Mouse (Mus musculus) left cerebral cortex, postnatal 14 days (tissue): ENCODE data around the gene Irf7. TPM values are rescaled to one million over a fixed set of nuclear protein-coding genes. Genes with fewer than 3 reads are reported as not detected.

Experiments
- microRNA-seq, 2 experiments: library from miRNA; unstranded; fragments of <30 nt; microRNA quantifications; one replicate each; pipeline ENCODE4 v1.2.0; 2022
- total RNA-seq, 2 experiments: library from RNA; stranded (reverse); gene quantifications; 2 replicates each; pipeline ENCODE4 v1.2.3; 2021

Gene Irf7
- total RNA-seq, 2 experiments from 2014 or later, result 1.4 TPM; not detected in 1

Small RNAs within 50 kb of the gene (microRNA-seq; reads per million reads assigned to microRNA genes)
- gene Mir210, result 63.3 to 99.3 reads per million in 2 experiments

Other genes starting within 250 kb of the Irf7 start
- gene Ifitm6, start 248.6 kb downstream of the Irf7 start, total RNA-seq, result not detected
- not detected for gene Gm17387, start 237.3 kb downstream of the Irf7 start, total RNA-seq
- 10 to 100 TPM; 92.9 to 93.9 TPM for gene B4galnt4, start 205.4 kb downstream of the Irf7 start, total RNA-seq
- gene Pkp3, start 188.3 kb downstream of the Irf7 start, total RNA-seq, result under 1 TPM in 1 of 2 experiments, not detected in 1; 0.55 TPM
- gene Sigirr, start 165.9 kb downstream of the Irf7 start, total RNA-seq, result 1 to 10 TPM; 2.5 to 2.6 TPM
- gene Ano9, start 148.7 kb downstream of the Irf7 start, total RNA-seq, result not detected
- 10 to 100 TPM; 52.9 to 65.6 TPM for gene Ptdss2, start 144.1 kb downstream of the Irf7 start, total RNA-seq
- gene Rnh1, start 93.6 kb downstream of the Irf7 start, total RNA-seq, result 10 to 100 TPM; 25.8 to 25.9 TPM
- gene Hras, start 72.5 kb downstream of the Irf7 start, total RNA-seq, result 100 to 1,000 TPM; 249 to 272 TPM
- gene Lrrc56, start 72.3 kb downstream of the Irf7 start, total RNA-seq, result 1 to 10 TPM; 3.6 to 4.5 TPM
- not detected for gene Lmntd2, start 52.4 kb downstream of the Irf7 start, total RNA-seq
- under 1 TPM in 1 of 2 experiments, not detected in 1; 0.47 TPM for gene Rassf7, start 50.6 kb downstream of the Irf7 start, total RNA-seq
- 10 to 100 TPM; 65.9 to 66.6 TPM for gene Phrf1, start 37.7 kb downstream of the Irf7 start, total RNA-seq
- not detected for gene Cdhr5, start 10.3 kb upstream of the Irf7 start, total RNA-seq
- not detected for gene Sct, start 12.7 kb upstream of the Irf7 start, total RNA-seq
- under 1 TPM; 0.15 to 0.27 TPM for gene Drd4, start 25.5 kb upstream of the Irf7 start, total RNA-seq
- gene Deaf1, start 61.2 kb upstream of the Irf7 start, total RNA-seq, result 100 to 1,000 TPM; 164 to 170 TPM
- gene Tmem80, start 61.3 kb upstream of the Irf7 start, total RNA-seq, result 10 to 100 TPM; 23.6 to 30.6 TPM
- 1 to 10 TPM; 1.3 to 1.8 TPM for gene Eps8l2, start 72.4 kb upstream of the Irf7 start, total RNA-seq
- gene Taldo1, start 125.7 kb upstream of the Irf7 start, total RNA-seq, result 100 to 1,000 TPM; 102 to 119 TPM
- gene Gatd1, start 147.7 kb upstream of the Irf7 start, total RNA-seq, result 10 to 100 TPM; 36.0 to 42.6 TPM
- 100 to 1,000 TPM; 338 to 362 TPM for gene Cend1, start 163.0 kb upstream of the Irf7 start, total RNA-seq
- 100 to 1,000 TPM; 331 to 339 TPM for gene Slc25a22, start 171.4 kb upstream of the Irf7 start, total RNA-seq
- 1 to 10 TPM; 1.2 to 2.4 TPM for gene Pidd1, start 177.5 kb upstream of the Irf7 start, total RNA-seq
- 100 to 1,000 TPM; 572 to 599 TPM for gene Rplp2, start 180.9 kb upstream of the Irf7 start, total RNA-seq
- gene Pnpla2, start 188.7 kb upstream of the Irf7 start, total RNA-seq, result 10 to 100 TPM; 22.9 to 28.8 TPM
- 1 to 10 TPM; 5.3 to 5.6 TPM for gene Cracr2b, start 194.6 kb upstream of the Irf7 start, total RNA-seq
- gene Cd151, start 200.9 kb upstream of the Irf7 start, total RNA-seq, result 10 to 100 TPM; 27.5 to 33.8 TPM
- gene Polr2l, start 208.7 kb upstream of the Irf7 start, total RNA-seq, result 10 to 100 TPM; 43.8 to 44.4 TPM
- gene Tspan4, start 208.8 kb upstream of the Irf7 start, total RNA-seq, result 10 to 100 TPM; 23.2 to 23.7 TPM